Mouse (Mus musculus) granulocyte monocyte progenitor cell, adult 5-6 weeks (primary cell): ENCODE measurements around the gene Vmn1r201. TPM values are rescaled to one million over a fixed set of nuclear protein-coding genes. Genes with fewer than 3 reads are reported as not detected.

Source experiments
- ATAC-seq: replicated peaks from 2 replicates; pipeline ENCODE4 v1.8.0; 2016; ENCODE audit warnings: mild to moderate bottlenecking, moderate TSS enrichment, inconsistent platforms; ENCODE audit not compliant: poor library complexity, severe bottlenecking
- total RNA-seq, 2 experiments: library from RNA; stranded (forward) in 1 of 2; stranded (reverse) in 1 of 2; fragments of 200-712, 200-1000 nt in 1 of 2; fragments of >200 nt in 1 of 2; fragmentation: Nextera tagmentation in 1 of 2; gene quantifications; 2 replicates each; pipeline ENCODE4 v1.2.3; 2014 to 2017

Gene Vmn1r201
- total RNA-seq (2014; fragmentation: Nextera tagmentation) (not detected in 2 replicates), total RNA-seq (2017) (not detected in 2 replicates)

DNA sequence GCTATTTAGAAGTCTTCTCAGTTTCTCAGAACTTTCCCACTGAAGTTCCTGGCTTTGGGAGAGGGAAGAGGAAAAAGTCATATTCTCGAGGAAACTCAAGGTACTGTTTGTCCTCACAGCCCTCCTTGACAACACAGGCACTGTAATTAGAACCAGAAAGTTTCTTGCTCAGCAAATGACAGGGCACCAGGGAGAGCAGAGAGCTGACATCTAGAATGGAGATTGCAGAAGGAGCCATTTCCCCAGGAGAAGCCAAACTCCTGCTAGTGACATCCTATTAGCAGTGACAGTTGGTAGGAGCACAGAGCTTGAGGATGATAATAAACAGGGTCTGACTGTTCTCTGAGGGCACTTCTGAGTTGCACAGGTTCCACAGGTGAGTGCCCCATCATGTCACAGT lies at the start of gene Vmn1r201:
TSS of gene Vmn1r201 (plus strand) at position 301 of the 400 bp plus-strand sequence.
- ATAC-seq = no peak

DNA sequence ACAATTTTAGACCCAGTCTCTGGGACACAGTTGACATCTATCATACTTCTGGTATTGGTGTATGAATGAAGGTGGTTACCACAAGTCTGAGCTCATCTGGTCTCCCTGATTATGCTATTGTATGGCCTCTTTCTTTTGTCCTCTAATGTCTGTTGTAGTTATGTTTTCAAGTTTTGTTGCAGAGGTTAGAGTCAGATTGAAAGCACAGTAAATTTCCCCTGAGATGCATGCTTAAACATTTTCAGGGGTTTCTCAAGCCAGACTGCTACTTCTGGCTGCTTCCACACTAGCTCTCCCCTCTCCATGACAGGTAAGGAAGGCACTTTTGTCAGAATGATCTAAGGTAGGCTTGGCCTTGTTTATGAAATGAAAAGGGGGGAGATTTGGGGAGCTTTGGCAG lies 16.6 kb upstream of the Vmn1r201 start:
- ATAC-seq = no peak

DNA sequence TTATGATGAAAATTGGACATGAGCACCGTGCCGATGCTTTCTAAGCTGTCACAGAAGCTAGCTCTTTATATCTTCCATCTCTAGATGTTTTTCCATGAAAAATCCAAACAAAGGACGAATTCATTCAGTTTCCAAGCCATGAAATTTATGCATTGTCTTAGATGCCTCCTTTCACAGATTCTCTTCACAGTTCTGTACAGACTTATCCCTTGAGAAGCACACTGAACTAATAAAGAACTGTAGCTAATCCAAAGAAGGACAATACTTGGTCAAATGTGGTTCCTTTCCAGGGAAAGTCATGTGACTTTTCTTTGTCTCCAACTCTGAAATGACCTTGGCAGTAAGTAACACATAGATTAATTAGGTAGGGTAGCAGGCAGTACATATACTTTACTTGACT lies 30.7 kb downstream of the Vmn1r201 start:
- ATAC-seq = no peak

DNA sequence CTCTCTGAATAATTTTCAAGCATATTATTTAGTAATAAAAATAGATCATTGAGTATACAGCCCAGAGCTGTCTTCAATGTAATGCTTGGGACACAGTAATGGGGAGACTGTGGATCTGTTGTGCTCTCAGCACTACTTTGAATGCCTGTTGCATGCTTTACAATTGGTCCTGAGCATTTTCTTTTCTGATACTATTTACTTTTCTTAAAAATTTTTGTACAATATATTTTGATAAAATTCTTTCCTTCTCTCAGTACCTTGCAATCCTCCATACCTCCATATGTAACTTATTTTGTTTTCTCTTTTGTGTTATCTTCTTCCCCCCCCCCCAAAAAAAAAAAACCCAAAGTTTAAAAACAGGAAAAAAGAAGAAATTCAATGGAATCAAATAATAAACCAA lies 33.6 kb downstream of the Vmn1r201 start, which contains the start of gene Vmn1r202:
TSS of gene Vmn1r202 (minus strand) at position 101 of the 400 bp plus-strand sequence.
- ATAC-seq = no peak

DNA sequence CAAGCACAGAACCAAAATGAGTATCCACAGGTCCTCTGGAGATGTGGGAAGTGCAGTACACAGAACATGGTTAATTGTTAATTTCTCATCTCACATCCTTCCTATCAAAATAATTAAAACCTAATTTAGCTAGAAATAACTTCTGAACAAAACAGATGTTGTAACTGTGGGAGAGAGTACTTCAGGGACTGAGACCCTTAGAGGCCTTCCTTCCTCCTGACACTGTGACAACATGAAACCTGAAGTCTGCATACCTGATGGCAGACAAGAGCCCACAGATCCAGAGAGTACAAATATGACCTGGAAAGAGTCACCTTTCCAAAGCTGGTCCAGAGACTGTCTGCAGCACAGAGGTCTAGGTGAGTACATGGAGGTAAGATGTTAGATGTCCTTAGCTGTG lies 46.1 kb downstream of the Vmn1r201 start, which contains the start of gene Vmn1r203:
TSS of gene Vmn1r203 (plus strand) at position 301 of the 400 bp plus-strand sequence.
- ATAC-seq = no peak

Other genes starting within 250 kb of the Vmn1r201 start
- gene Vmn1r193, start 248.8 kb upstream of the Vmn1r201 start, total RNA-seq (2014; fragmentation: Nextera tagmentation) = not detected in 2 replicates
- gene Vmn1r193, start 248.8 kb upstream of the Vmn1r201 start, total RNA-seq (2017) = not detected in 2 replicates
- gene Vmn1r194, start 227.7 kb upstream of the Vmn1r201 start, total RNA-seq (2014; fragmentation: Nextera tagmentation) = not detected in 2 replicates
- not detected in 2 replicates for gene Vmn1r194, start 227.7 kb upstream of the Vmn1r201 start, total RNA-seq (2017)
- gene Vmn1r195, start 201.4 kb upstream of the Vmn1r201 start, total RNA-seq (2014; fragmentation: Nextera tagmentation) = not detected in 2 replicates
- not detected in 2 replicates for gene Vmn1r195, start 201.4 kb upstream of the Vmn1r201 start, total RNA-seq (2017)
- not detected in 2 replicates for gene Vmn1r196, start 182.0 kb upstream of the Vmn1r201 start, total RNA-seq (2014; fragmentation: Nextera tagmentation)
- gene Vmn1r196, start 182.0 kb upstream of the Vmn1r201 start, total RNA-seq (2017) = not detected in 2 replicates
- gene Vmn1r197, start 147.3 kb upstream of the Vmn1r201 start, total RNA-seq (2014; fragmentation: Nextera tagmentation) = not detected in 2 replicates
- not detected in 2 replicates for gene Vmn1r197, start 147.3 kb upstream of the Vmn1r201 start, total RNA-seq (2017)
- gene Vmn1r198, start 121.6 kb upstream of the Vmn1r201 start, total RNA-seq (2014; fragmentation: Nextera tagmentation) = not detected in 2 replicates
- gene Vmn1r198, start 121.6 kb upstream of the Vmn1r201 start, total RNA-seq (2017) = not detected in 2 replicates
- not detected in 2 replicates for gene Vmn1r199, start 92.1 kb upstream of the Vmn1r201 start, total RNA-seq (2014; fragmentation: Nextera tagmentation)
- gene Vmn1r199, start 92.1 kb upstream of the Vmn1r201 start, total RNA-seq (2017) = 0.17 TPM in 1 of 2 replicates, not detected in the other
- not detected in 2 replicates for gene Vmn1r200, start 81.5 kb upstream of the Vmn1r201 start, total RNA-seq (2014; fragmentation: Nextera tagmentation)
- gene Vmn1r200, start 81.5 kb upstream of the Vmn1r201 start, total RNA-seq (2017) = not detected in 2 replicates
- gene Vmn1r202, start 33.5 kb downstream of the Vmn1r201 start, total RNA-seq (2014; fragmentation: Nextera tagmentation) = not detected in 2 replicates
- not detected in 2 replicates for gene Vmn1r202, start 33.5 kb downstream of the Vmn1r201 start, total RNA-seq (2017)
- gene Vmn1r203, start 46.2 kb downstream of the Vmn1r201 start, total RNA-seq (2014; fragmentation: Nextera tagmentation) = not detected in 2 replicates
- gene Vmn1r203, start 46.2 kb downstream of the Vmn1r201 start, total RNA-seq (2017) = not detected in 2 replicates
- not detected in 2 replicates for gene Vmn1r204, start 81.3 kb downstream of the Vmn1r201 start, total RNA-seq (2014; fragmentation: Nextera tagmentation)
- not detected in 2 replicates for gene Vmn1r204, start 81.3 kb downstream of the Vmn1r201 start, total RNA-seq (2017)
- not detected in 2 replicates for gene Vmn1r205, start 121.1 kb downstream of the Vmn1r201 start, total RNA-seq (2014; fragmentation: Nextera tagmentation)
- not detected in 2 replicates for gene Vmn1r205, start 121.1 kb downstream of the Vmn1r201 start, total RNA-seq (2017)
- not detected in 2 replicates for gene Vmn1r206, start 152.3 kb downstream of the Vmn1r201 start, total RNA-seq (2014; fragmentation: Nextera tagmentation)
- not detected in 2 replicates for gene Vmn1r206, start 152.3 kb downstream of the Vmn1r201 start, total RNA-seq (2017)